Mouse (Mus musculus): ENCODE measurements around the gene Slc22a21. TPM values are rescaled to one million over a fixed set of nuclear protein-coding genes. Genes with fewer than 3 reads are reported as not detected.

Slc22a21 gene
- polyA plus RNA-seq, 1 experiment, result 7.1 TPM

DNA sequence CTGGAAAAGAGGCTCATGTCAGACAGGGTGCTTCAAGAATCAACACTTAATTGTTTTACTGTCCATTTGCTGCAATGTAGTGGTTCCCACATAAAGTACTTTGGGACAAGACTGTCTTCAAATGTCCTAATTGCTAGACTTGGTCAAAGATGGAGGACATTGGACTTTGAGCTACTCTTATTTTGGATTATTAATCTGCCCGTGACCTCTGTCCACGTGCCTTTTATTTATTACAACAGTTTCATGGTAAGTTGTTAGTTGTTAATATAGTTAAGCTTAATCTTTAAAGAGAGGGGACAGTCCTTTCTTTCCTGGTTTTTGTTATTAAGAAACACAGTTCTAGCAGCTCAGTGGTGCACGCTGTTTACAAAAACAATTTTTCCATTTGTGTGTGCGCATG, 61.3 kb downstream of the Slc22a21 start:
- Histone ChIP-seq H3K27ac (ENCODE audit: insufficient read depth, low read length) (no peak overlapping the region), H3K4me3 (ENCODE audit: insufficient read depth, low read length) (no peak overlapping the region), H3K4me1 (ENCODE audit: control insufficient read depth, insufficient read depth, low read length) (no peaks in the 10 kb centered on the region)
- TF ChIP-seq POLR2A (IDR thresholded peaks at IDR 0.05; ENCODE audit: low read depth, low read length), result no peak
- TF ChIP-seq CTCF (IDR thresholded peaks at IDR 0.05; ENCODE audit: borderline replicate concordance, insufficient read depth, low read length), result no peak

DNA sequence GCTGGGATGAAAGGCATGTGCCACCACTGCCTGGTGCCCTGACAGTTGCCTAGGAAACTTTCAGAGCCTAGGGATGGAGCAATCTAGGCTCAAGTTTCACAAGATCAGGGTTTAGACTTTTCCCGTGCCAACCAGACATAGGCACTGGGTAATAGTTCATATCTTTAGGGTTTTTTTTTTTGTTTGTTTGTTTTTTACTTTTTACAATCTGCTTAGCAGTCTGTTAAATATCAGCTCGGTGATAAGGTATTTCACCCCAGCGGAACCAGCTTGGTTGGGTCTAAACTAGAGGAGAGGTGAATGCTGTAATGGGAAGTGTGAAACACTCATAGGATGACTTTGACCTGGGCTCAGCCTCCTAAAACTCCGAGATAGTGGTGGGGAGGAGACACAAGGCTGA, 69.1 kb downstream of the Slc22a21 start:
- H3K4me1 ChIP-seq (ENCODE audit: control insufficient read depth, insufficient read depth, low read length), result no peaks in the 10 kb centered on the region
- H3K4me3 ChIP-seq (ENCODE audit: insufficient read depth, low read length), result no peak overlapping the region

DNA sequence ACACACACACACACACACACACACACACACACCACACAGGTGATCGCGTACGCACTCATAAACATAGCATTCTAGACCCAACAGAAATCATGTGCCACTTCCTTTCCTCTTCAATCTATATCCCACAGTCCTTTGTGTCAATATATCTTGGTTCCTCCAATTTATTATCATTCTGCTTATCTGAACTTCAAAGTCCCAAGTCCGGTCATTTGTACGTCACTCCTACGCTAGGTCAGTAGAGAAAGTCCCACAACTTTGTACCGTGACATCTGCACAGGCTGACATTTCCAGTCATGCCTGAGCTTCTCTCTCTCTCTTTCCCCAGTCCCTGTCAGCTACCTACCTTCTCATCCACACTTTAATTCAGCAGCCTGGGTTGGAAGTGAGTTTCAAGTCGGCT, 71.4 kb downstream of the Slc22a21 start:
- H3K4me1 ChIP-seq (ENCODE audit: control insufficient read depth, insufficient read depth, low read length), result peaks cover 7% of the 10 kb centered on the region; the same call in 1 of the 2 replicates
- TF ChIP-seq POLR2A (IDR thresholded peaks at IDR 0.05; ENCODE audit: low read depth, low read length) (no peak), CTCF (IDR thresholded peaks at IDR 0.05; ENCODE audit: borderline replicate concordance, insufficient read depth, low read length) (no peak)

More for the DNA sequence above, 69.1 kb downstream of the Slc22a21 start:
- TF ChIP-seq POLR2A (IDR thresholded peaks at IDR 0.05; ENCODE audit: low read depth, low read length) (no peak), CTCF (IDR thresholded peaks at IDR 0.05; ENCODE audit: borderline replicate concordance, insufficient read depth, low read length) (no peak)
- no peak overlapping the region for H3K27ac ChIP-seq (ENCODE audit: insufficient read depth, low read length)

DNA sequence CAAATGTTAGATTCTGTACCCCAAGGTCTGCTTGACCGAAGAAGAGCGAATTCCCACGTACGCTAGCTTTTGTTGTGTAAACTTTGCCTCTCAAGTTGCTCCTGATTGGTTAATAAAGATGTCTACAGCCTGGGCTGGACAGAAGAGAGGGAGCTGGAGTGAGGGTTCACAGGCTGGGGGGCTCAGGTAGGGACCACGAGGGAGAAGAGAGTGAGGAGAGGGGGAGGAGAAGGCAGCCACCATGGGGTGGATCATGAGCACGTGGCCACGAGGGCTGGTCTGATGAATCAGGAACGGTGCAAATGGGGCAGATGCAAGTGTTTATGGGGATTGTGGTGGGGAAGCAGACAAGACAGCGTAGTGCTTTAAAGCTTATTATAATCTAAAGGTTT, 75.6 kb downstream of the Slc22a21 start:
- H3K4me3 ChIP-seq (ENCODE audit: insufficient read depth, low read length), result no peak overlapping the region
- peaks cover 7% of the 10 kb centered on the region; the same call in 1 of the 2 replicates for H3K4me1 ChIP-seq (ENCODE audit: control insufficient read depth, insufficient read depth, low read length)
- TF ChIP-seq POLR2A (IDR thresholded peaks at IDR 0.05; ENCODE audit: low read depth, low read length) (no peak), CTCF (IDR thresholded peaks at IDR 0.05; ENCODE audit: borderline replicate concordance, insufficient read depth, low read length) (no peak)
- no peak overlapping the region for H3K27ac ChIP-seq (ENCODE audit: insufficient read depth, low read length)

More for the DNA sequence above, 71.4 kb downstream of the Slc22a21 start:
- no peak overlapping the region for H3K27ac ChIP-seq (ENCODE audit: insufficient read depth, low read length)
- no peak overlapping the region for H3K4me3 ChIP-seq (ENCODE audit: insufficient read depth, low read length)

DNA sequence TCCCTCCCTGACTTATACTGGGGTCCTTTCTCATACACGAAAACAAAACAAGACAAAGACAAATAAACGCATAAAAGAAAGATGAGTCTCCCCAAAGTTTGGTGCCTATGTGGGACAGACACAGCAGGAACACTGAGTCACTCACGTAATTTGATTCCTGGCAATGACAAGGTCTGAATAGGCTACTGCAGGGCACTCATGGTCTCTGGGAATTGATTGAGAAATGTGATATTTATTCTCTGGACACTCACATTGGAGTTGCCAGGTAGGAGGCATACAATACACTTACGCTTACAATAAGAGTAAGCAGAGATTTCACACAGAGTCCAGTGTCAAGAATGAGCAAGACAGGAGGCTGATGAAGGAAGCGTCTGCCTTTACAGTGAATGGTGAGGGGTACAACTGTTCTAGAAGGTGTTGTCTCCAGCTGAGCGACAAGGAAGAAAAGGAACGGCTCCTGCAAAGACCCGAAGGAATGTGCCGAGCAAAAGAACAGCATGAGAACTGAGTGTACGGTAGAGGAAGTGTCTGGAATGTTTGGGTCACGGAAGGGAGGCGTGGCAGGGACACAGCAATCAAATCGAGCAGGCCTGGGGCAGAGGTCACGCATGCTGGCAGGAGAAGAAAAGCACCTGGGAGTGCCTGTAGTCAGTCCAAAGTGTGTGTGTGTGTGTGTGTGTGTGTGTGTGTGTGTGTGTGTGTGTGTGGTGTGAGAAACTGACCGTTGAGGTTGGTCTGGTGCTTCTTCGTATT, 76.2 kb downstream of the Slc22a21 start:
- TF ChIP-seq POLR2A (IDR thresholded peaks at IDR 0.05; ENCODE audit: low read depth, low read length) (no peak), CTCF (IDR thresholded peaks at IDR 0.05; ENCODE audit: borderline replicate concordance, insufficient read depth, low read length) (no peak)
- Histone ChIP-seq H3K4me3 (ENCODE audit: insufficient read depth, low read length) (no peak overlapping the region), H3K4me1 (ENCODE audit: control insufficient read depth, insufficient read depth, low read length) (peaks cover 7% of the 10 kb centered on the region; the same call in 1 of the 2 replicates), H3K27ac (ENCODE audit: insufficient read depth, low read length) (no peak overlapping the region; the same call in 1 of the 2 replicates)

DNA sequence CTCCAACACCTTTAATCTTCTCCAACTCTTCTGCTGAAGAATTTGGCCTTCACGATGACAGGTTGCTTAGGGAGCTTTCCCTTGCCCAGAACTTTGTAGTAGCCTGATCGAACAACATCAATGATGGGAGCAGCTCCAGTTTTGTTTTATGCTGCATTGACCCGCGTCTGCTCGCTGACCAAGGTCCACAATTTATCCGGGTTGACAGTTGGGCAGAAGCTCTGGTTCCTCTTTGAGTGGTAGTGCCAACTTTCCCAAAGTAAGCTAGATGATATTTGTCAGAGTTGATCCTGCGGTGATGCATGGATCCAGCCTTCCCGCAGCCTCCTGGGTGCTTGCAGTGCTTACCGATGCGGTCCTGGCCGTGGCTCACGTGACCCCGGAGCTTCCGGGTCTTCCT, 77.4 kb downstream of the Slc22a21 start:
- H3K27ac ChIP-seq (ENCODE audit: insufficient read depth, low read length), result no peak overlapping the region
- no peak overlapping the region for H3K4me3 ChIP-seq (ENCODE audit: insufficient read depth, low read length)
- TF ChIP-seq POLR2A (IDR thresholded peaks at IDR 0.05; ENCODE audit: low read depth, low read length), result no peak
- TF ChIP-seq CTCF (IDR thresholded peaks at IDR 0.05; ENCODE audit: borderline replicate concordance, insufficient read depth, low read length), result no peak
- peaks cover 7% of the 10 kb centered on the region; the same call in 1 of the 2 replicates for H3K4me1 ChIP-seq (ENCODE audit: control insufficient read depth, insufficient read depth, low read length)

DNA sequence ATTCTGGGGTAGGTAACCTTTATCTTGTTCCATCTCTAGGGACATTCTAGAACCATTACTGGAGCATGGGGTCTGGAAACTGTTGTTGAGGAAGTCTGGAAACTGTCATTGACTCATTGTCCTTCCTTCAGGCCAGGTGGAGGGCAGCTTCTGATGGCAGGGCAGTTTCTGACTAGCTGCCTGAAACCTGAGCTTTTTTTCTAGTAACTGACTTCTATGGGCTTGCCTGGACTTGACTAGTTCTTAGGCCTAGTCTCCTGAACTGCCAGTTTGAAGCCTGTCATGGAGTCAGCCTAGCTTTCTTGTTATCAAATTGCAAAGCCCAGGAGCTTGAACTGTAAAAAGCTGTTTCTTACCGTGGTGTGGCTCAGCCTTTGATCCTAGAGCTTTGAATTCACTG, 79.1 kb downstream of the Slc22a21 start:
- H3K4me1 ChIP-seq (ENCODE audit: control insufficient read depth, insufficient read depth, low read length), result peaks cover 7% of the 10 kb centered on the region; the same call in 1 of the 2 replicates
- no peak overlapping the region for H3K4me3 ChIP-seq (ENCODE audit: insufficient read depth, low read length)
- no peak overlapping the region for H3K27ac ChIP-seq (ENCODE audit: insufficient read depth, low read length)
- TF ChIP-seq POLR2A (IDR thresholded peaks at IDR 0.05; ENCODE audit: low read depth, low read length) (no peak), CTCF (IDR thresholded peaks at IDR 0.05; ENCODE audit: borderline replicate concordance, insufficient read depth, low read length) (no peak)

DNA sequence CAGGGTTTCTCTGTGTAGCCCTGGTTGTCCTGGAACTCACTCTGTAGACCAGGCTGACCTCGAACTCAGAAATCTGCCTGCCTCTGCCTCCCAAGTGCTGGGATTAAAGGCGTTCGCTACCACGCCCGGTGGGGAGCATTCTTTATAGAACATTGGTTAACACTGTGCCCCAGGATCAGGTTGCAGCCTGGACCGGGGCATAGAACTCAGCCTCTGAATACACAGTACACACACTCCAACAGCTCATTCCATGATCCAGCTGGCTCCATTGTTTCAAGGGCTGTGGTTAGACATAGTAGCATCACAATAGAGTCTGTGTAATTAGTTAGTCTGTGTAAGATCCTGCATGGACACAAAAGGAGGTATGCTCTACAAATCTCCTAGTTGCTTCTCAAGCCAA, 80.2 kb downstream of the Slc22a21 start:
- Histone ChIP-seq H3K4me1 (ENCODE audit: control insufficient read depth, insufficient read depth, low read length) (peaks cover 7% of the 10 kb centered on the region; the same call in 1 of the 2 replicates), H3K27ac (ENCODE audit: insufficient read depth, low read length) (no peak overlapping the region), H3K4me3 (ENCODE audit: insufficient read depth, low read length) (no peak overlapping the region)
- TF ChIP-seq CTCF (IDR thresholded peaks at IDR 0.05; ENCODE audit: borderline replicate concordance, insufficient read depth, low read length) (no peak), POLR2A (IDR thresholded peaks at IDR 0.05; ENCODE audit: low read depth, low read length) (no peak)

Other genes starting within 250 kb of the Slc22a21 start
- 19.7 and 35.1 TPM in 2 replicates for gene Irf1, start 210.3 kb downstream of the Slc22a21 start, polyA plus RNA-seq (2011; ENCODE audit: insufficient read length, low read depth, missing spikeins)
- gene Gm17334, start 207.1 kb downstream of the Slc22a21 start, polyA plus RNA-seq (2011; ENCODE audit: insufficient read length, low read depth, missing spikeins), result not detected in 2 replicates
- not detected in 2 replicates for gene Gm12216, start 121.1 kb downstream of the Slc22a21 start, polyA plus RNA-seq (2011; ENCODE audit: insufficient read length, low read depth, missing spikeins)
- gene Slc22a5, start 88.7 kb downstream of the Slc22a21 start, polyA plus RNA-seq (2011; ENCODE audit: insufficient read length, low read depth, missing spikeins), result 7.1 and 7.2 TPM in 2 replicates
- 1.1 TPM in 1 of 2 replicates, not detected in the other for gene Slc22a4, start 47.8 kb upstream of the Slc22a21 start, polyA plus RNA-seq (2011; ENCODE audit: insufficient read length, low read depth, missing spikeins)
- 18.3 and 20.0 TPM in 2 replicates for gene Pdlim4, start 88.7 kb upstream of the Slc22a21 start, polyA plus RNA-seq (2011; ENCODE audit: insufficient read length, low read depth, missing spikeins)
- 76.7 and 86.7 TPM in 2 replicates for gene P4ha2, start 119.8 kb upstream of the Slc22a21 start, polyA plus RNA-seq (2011; ENCODE audit: insufficient read length, low read depth, missing spikeins)